Mouse (Mus musculus): ENCODE results near the gene Scrn2. TPM values are rescaled to one million over a fixed set of nuclear protein-coding genes. Genes with fewer than 3 reads are reported as not detected.

Scrn2 gene
- total RNA-seq, 1 experiment from 2014 or later, result 35.3 TPM

- ATAC-seq (replicated peaks in 1 of 2; ENCODE audit: insufficient read depth in 1 of 2, low FRiP score in 2 of 2, low TSS enrichment in 1 of 2, low read depth in 1 of 2, poor library complexity in 2 of 2, severe bottlenecking in 2 of 2), result peak; percentile 91
Measured at GRCm38 (mm10) chr11:97041022-97041899, 11.5 kb downstream of the Scrn2 start, which contains the start of the genes Lrrc46 and Mrpl10. TSS of gene Lrrc46 (minus strand) at chr11:97041407. TSS of gene Mrpl10 (plus strand) at chr11:97041560.

DNA sequence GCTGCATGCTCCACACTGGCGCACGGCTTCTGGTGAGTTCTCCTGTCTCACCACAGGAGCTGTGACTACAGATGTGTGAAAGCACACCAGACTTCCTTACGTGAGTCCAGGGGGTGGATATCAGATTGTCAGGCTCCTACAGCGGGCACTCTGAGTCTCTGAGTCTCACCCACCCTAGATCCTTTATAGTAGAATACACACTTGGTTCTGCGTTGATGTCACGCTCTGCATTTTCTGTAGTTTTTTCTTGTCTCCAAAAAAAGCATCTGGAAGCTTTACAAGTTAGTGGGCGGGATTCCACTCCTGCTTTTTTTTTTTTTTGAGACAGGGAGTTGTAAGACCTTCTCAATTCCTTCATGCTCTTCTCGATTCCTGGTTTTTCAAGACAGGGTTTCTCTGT, 15.2 kb downstream of the Scrn2 start:
- ATAC-seq (replicated peaks in 1 of 2; ENCODE audit: insufficient read depth in 1 of 2, low FRiP score in 2 of 2, low TSS enrichment in 1 of 2, low read depth in 1 of 2, poor library complexity in 2 of 2, severe bottlenecking in 2 of 2), result no peak

DNA sequence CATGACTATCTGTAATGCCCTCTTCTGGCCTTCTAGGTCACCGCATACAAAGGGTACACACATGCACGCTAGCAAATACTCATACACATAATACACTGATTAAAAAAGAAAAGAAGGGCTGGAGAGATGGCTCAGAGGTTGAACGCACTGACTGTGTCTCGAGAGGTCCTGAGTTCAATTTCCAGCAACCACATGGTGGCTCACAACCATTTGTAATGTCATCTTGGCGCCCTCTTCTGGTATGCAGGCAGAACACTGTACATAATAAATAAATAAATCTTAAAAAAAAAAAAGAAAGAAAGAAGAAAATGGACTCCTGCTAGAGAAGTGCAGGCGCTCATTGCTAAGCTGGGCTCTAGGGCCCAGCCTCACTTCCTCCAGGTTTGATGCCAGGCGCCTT, 16.1 kb downstream of the Scrn2 start:
- ATAC-seq (replicated peaks in 1 of 2; ENCODE audit: insufficient read depth in 1 of 2, low FRiP score in 2 of 2, low TSS enrichment in 1 of 2, low read depth in 1 of 2, poor library complexity in 2 of 2, severe bottlenecking in 2 of 2), result no peak

- no peak for ATAC-seq (replicated peaks in 1 of 2; ENCODE audit: insufficient read depth in 1 of 2, low FRiP score in 2 of 2, low TSS enrichment in 1 of 2, low read depth in 1 of 2, poor library complexity in 2 of 2, severe bottlenecking in 2 of 2)
Measured at GRCm38 (mm10) chr11:97048090-97048650, 18.4 kb downstream of the Scrn2 start.

DNA sequence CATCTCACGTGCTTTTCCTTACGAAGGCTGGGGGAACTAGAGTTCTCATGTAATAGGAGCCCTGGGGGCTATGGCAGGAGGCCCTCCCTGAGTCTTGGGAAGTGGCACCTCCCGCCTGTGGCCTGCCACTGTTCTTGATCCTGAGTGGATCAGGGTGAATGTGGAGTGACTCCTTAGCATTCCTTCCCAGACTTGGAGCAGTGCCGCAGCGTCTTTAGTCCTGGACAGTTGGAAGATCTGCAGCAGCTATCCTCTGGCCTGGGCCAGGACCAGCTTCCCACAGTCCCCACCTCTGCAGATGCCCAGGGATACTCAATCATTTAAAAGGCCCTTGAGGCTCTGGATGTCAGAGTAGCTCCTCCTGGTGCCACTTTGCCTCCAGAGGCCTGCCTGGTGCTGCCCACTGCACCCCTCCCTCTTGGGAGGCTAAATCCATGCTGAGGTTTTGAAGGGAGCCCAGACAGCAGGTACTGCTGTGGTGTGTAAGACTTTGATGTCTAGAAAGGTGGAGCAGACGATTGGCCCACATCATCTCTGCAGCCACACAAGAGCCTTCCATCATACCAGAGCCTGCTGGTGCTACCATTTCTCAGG, 19.9 kb downstream of the Scrn2 start:
- no peak for ATAC-seq (replicated peaks in 1 of 2; ENCODE audit: insufficient read depth in 1 of 2, low FRiP score in 2 of 2, low TSS enrichment in 1 of 2, low read depth in 1 of 2, poor library complexity in 2 of 2, severe bottlenecking in 2 of 2)

DNA sequence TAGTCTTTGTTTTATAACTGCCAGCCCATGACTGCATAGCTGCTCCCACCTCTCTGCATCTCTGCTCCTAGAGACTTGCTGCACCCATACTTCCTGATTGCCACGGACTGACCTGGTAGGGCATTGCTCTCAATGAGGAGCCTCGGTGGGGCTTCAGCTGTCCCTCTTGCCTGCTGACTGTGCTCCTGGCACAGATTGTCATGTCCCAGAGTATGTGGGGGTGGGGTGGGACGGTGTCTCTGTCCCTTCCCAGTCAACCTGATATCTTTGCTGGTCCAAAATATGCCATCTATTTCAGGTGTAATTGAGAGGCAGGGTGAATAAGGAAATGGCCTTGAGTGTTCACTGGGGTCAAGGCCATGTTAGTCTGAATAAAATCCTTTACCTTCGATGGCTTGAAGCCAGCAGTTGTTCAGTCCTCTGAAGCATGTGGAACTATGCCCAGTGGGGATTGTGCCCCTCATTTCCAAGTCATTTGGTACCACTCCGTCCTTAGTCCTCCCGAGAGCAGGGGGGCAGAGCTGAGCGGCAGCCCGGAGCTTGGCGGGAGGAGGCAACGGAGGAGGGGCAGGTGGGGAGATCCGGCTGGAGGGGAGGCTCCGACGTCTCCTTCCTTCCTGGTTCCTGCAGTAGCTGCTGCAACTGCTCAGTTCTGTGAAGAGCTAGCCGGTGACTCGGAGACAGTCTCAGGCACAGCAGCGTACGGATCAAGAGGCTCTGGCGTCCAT, 20.6 kb downstream of the Scrn2 start, which contains the start of gene Osbpl7:
TSS of gene Osbpl7 (plus strand) at position 413 of the 728 bp plus-strand sequence.
- peak; percentile 85 to 93 for ATAC-seq (replicated peaks in 1 of 2; ENCODE audit: insufficient read depth in 1 of 2, low FRiP score in 2 of 2, low TSS enrichment in 1 of 2, low read depth in 1 of 2, poor library complexity in 2 of 2, severe bottlenecking in 2 of 2)

- ATAC-seq (replicated peaks in 1 of 2; ENCODE audit: insufficient read depth in 1 of 2, low FRiP score in 2 of 2, low TSS enrichment in 1 of 2, low read depth in 1 of 2, poor library complexity in 2 of 2, severe bottlenecking in 2 of 2), result no peak
Measured at GRCm38 (mm10) chr11:97050944-97051586, 21.3 kb downstream of the Scrn2 start.

DNA sequence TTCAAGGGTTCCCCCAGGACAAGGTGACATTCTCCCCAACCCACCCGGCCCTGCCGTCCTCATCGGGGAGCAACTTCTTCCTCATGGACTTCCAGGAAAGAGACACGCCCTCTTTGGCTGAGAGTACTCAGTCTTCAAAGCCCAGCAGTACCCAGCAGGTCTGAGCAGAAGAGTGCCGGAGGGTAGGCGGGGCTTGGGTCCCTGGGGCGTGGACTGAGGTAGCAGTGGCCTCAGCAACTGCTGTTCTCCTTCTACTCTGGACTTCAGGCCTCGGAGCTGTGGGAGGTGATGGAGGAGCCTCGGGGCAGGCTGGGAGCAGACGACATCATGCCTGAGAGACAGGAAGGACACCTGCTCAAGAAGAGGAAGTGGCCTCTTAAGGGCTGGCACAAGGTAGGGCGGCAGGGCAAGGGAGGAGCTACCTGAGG, 22.5 kb downstream of the Scrn2 start:
- peak; percentile 14 to 34; a peak in 3 of 4 replicates for ATAC-seq (replicated peaks in 1 of 2; ENCODE audit: insufficient read depth in 1 of 2, low FRiP score in 2 of 2, low TSS enrichment in 1 of 2, low read depth in 1 of 2, poor library complexity in 2 of 2, severe bottlenecking in 2 of 2)

DNA sequence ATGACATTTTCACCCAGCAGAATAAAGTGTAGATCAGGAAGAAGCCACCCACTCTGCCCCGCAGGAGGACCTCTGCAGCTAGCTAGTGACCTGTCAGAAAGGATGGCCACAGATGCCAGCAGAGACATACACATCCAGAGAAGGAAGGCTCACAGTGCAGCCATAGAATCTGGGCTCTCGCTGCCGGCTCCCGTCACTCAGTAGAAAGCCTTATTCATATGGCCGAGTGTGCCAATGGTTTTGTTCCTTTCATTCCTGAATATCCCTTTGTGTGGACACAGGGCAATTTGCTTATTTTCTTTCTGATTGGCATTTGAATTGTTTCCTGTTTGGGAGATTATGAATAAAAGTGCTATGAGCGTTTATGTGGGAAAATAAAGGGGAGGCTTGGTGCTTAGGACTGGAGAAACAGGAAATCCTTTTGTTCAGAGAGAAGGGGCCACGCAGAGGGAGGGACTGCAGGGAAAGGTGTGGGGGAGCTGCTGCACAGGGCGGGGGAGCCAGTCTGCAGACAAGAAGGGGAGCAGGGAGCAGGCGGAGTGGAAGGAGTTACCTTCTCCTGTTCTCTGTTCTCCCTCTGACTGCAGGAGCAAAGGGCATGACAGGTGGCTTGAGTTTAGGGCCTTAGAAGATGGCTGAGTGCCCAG, 33.7 kb downstream of the Scrn2 start:
- ATAC-seq (replicated peaks in 1 of 2; ENCODE audit: insufficient read depth in 1 of 2, low FRiP score in 2 of 2, low TSS enrichment in 1 of 2, low read depth in 1 of 2, poor library complexity in 2 of 2, severe bottlenecking in 2 of 2), result no peak

GRCm38 (mm10) chr11:97063921-97064295, 34.2 kb downstream of the Scrn2 start:
- no peak for ATAC-seq (replicated peaks in 1 of 2; ENCODE audit: insufficient read depth in 1 of 2, low FRiP score in 2 of 2, low TSS enrichment in 1 of 2, low read depth in 1 of 2, poor library complexity in 2 of 2, severe bottlenecking in 2 of 2)

- no peak for ATAC-seq (replicated peaks in 1 of 2; ENCODE audit: insufficient read depth in 1 of 2, low FRiP score in 2 of 2, low TSS enrichment in 1 of 2, low read depth in 1 of 2, poor library complexity in 2 of 2, severe bottlenecking in 2 of 2)
Measured at GRCm38 (mm10) chr11:97065538-97066295, 36.0 kb downstream of the Scrn2 start.

- no peak for ATAC-seq (replicated peaks in 1 of 2; ENCODE audit: insufficient read depth in 1 of 2, low FRiP score in 2 of 2, low TSS enrichment in 1 of 2, low read depth in 1 of 2, poor library complexity in 2 of 2, severe bottlenecking in 2 of 2)
Measured at GRCm38 (mm10) chr11:97066656-97067360, 37.1 kb downstream of the Scrn2 start.

GRCm38 (mm10) chr11:97069333-97069732, 39.6 kb downstream of the Scrn2 start:
- ATAC-seq (replicated peaks in 1 of 2; ENCODE audit: insufficient read depth in 1 of 2, low FRiP score in 2 of 2, low TSS enrichment in 1 of 2, low read depth in 1 of 2, poor library complexity in 2 of 2, severe bottlenecking in 2 of 2), result no peak

GRCm38 (mm10) chr11:97069770-97070169, 40.0 kb downstream of the Scrn2 start:
- ATAC-seq (replicated peaks in 1 of 2; ENCODE audit: insufficient read depth in 1 of 2, low FRiP score in 2 of 2, low TSS enrichment in 1 of 2, low read depth in 1 of 2, poor library complexity in 2 of 2, severe bottlenecking in 2 of 2), result no peak

DNA sequence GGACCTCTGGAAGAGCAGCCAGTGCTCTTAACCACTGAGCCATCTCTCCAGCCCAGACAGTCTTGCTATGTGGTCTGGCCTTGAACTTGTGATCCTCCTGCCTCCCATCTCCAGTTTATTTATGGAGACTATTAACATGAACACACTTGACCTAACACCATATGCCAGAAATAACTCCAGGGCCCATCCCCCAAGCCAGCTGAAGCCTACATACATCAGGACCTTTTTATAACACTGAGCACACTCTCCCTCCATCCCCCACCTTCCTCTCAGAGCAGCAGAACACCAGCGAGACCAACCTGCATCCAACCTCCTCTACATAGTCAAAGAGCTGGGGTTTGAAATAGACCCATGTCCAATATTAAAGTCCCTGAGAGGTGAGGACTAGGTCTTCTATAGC, 41.4 kb downstream of the Scrn2 start:
- no peak for ATAC-seq (replicated peaks in 1 of 2; ENCODE audit: insufficient read depth in 1 of 2, low FRiP score in 2 of 2, low TSS enrichment in 1 of 2, low read depth in 1 of 2, poor library complexity in 2 of 2, severe bottlenecking in 2 of 2)

DNA sequence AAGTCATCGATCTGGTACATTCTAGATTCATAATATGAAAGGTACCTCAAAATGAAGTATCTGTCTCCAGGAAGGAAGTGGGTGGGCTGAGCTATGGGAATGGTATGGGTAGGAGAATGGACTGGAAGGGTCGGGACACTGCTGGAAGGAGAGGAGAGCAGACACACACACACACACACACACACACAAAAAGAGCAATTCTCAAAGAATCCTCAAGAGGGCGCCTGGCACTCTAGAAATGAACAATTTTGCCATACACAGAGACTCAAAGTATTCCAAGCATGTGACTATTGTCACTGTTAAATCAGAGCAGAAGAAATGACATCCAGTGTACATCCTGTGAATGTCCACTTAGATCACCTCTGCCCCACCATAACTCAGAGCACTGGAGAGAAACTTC, 42.8 kb downstream of the Scrn2 start:
- ATAC-seq (replicated peaks in 1 of 2; ENCODE audit: insufficient read depth in 1 of 2, low FRiP score in 2 of 2, low TSS enrichment in 1 of 2, low read depth in 1 of 2, poor library complexity in 2 of 2, severe bottlenecking in 2 of 2), result peak; percentile 39 to 71; a peak in 3 of 4 replicates
